Mouse (Mus musculus): ENCODE data around the gene Artn.

Artn gene

GRCm38 (mm10) chr4:117929391-117929881 lies at the start of gene Artn:
Gene Artn (minus strand): TSS chr4:117929763.
- DNase-seq (ENCODE audit: low spot score), result peak; percentile 49

DNA sequence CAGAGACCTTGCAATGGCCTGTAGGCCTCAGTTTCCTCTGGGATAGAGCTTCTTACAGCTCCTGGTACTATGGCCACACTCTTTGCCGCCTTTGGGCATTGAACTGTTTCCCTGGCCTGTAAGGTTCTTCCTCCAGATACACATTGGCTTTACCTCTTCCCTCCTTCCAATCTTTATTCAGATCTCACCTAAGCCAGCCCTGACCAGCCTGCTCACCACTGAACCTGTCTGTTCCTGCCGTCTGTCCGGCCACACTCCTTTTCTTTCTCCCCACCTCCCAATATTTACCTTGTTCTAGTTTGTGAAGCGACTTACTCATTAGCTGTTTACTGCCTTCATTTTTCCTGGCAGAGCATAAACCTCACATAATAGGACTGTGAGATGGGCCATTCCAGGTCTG lies 49.6 kb upstream of the Artn start:
- DNase-seq (ENCODE audit: low spot score), result no peak

DNA sequence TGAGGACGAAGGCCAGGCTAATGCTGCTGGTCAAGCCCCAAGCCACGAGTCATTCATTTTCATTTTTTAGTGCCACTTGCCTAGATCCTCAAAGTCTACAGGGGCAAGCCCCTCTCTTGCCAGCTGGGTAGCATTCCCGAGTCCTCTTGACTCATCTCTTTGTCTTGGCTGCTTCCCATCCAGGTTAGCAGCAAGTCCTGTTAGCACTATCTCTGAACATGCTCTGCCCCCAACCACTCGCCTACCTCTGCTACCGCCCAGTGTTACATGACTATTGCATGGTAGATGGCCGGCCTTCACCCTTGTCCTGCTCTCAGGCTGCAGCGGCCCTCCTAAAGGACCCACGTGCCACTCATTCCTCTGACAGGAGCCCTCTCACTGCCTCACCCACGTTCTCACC lies 48.7 kb upstream of the Artn start:
- no peak for DNase-seq (ENCODE audit: low spot score)

DNA sequence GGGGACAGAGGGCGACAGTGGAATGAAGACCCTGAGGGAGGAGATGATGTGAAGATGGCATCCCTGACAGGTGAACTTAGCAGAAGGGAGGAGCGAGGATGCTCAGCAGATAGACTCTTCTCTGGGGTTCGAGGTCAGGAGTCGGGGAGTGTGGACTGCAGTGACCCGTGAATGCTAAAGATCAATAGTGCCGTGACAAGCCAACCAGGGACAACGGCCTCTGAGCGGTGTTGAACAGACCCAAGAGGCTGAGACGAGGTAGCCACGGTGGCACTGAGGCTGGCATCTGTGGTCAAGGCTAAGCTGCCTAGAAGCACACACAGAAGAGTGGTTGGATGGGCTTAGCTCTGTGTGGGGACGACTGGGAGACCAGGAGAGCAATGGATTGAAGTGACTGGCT lies 48.3 kb upstream of the Artn start:
- no peak for DNase-seq (ENCODE audit: low spot score)

DNA sequence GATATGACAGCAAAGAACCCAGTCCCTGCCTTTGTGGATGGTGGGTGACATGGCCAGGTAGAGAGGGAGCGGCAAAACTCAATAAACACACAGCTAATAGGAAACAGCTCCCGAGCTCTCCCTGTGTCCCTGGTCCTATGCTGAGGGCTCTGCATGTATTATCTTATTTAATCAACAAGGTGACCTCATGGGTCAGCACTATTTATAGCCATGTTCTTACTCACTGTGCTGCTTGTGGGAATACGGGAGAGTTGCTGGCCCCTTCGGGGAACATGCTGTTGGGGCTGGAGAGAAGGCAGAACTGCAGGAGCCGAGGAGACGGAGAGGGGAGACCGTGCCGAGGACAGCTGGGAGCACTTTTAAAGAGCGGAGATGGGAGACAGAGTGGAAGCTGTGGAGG lies 47.8 kb upstream of the Artn start:
- DNase-seq (ENCODE audit: low spot score), result no peak

- DNase-seq (ENCODE audit: low spot score), result no peak
Observed at GRCm38 (mm10) chr4:117975820-117976219, 46.3 kb upstream of the Artn start.

DNA sequence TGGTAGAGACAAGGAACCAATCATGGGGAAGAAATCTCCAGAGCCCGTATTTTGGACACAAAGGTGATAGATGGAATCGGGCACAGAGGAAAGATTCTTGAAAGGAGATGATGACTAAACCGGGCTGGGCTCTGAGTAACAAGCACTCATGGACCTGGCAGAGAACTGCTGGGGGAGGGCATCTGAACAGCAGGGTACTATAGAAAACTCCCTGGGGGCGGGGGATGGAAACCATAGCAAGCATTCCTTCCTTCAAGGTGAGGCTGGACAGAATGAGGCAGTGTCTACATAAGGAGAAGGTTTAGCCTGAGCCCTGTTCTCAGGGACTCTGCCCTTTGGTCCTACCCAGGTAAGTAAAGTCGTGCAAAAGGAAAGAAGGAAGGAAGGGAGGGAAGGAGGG lies 45.2 kb upstream of the Artn start:
- no peak for DNase-seq (ENCODE audit: low spot score)

GRCm38 (mm10) chr4:117972999-117973398 lies 43.4 kb upstream of the Artn start:
- DNase-seq (ENCODE audit: low spot score), result no peak

- DNase-seq (ENCODE audit: low spot score), result no peak
Observed at GRCm38 (mm10) chr4:117964346-117965025, 34.9 kb upstream of the Artn start.

DNA sequence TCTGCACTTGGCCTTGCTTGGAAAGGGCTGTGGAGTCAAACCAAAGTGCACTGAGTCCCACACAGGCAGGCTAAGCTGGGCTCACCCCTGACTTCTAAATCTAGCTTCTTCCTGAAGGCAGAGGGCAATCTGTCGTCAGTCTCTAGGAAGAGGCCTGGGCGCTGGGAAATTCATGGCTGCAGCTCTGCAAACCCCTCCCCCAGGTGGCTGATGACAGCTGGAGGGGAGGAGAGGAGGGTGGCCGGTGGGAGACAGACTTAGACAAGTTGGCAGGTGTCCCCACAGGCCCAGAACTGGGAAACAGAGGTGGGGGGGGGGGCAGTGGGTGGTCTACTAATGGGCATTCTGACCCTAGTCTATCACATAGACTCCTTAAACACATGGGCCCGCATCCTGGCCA lies 27.9 kb upstream of the Artn start:
- DNase-seq (ENCODE audit: low spot score), result no peak

- DNase-seq (ENCODE audit: low spot score), result no peak
Observed at GRCm38 (mm10) chr4:117947493-117947892, 17.9 kb upstream of the Artn start.

DNA sequence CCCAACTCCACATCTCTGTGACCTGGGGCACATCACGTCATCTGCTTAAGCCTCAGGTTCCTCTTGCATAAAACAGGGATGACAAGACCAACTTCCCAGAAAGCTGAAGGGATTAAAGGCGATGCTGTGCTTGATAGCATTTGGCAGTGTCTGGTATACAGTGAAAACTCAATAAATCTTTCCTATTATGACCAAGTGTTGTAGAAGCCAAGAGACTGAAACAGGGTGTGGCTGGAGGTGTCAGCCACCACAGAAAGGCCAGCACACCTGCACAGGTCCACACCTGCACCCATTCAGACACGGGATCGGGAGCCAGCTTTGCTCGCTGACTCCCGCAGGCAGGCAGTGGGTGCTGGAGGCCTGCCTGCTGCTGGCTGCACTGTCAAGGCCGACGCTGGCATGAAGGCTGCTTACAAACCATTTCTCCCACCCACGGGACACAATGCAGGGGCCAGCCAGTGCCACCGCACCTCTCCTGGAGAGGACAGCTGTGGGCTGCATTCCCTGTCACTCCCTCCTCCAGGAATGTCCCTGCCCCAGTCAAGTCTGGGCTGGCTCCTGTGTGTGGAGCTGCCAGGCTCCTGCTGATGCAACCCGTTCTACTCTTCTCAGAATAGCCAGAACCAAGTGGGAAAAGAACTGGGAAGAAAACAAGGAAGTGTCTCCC lies 17.2 kb upstream of the Artn start:
- DNase-seq (ENCODE audit: low spot score), result peak; percentile 53

DNA sequence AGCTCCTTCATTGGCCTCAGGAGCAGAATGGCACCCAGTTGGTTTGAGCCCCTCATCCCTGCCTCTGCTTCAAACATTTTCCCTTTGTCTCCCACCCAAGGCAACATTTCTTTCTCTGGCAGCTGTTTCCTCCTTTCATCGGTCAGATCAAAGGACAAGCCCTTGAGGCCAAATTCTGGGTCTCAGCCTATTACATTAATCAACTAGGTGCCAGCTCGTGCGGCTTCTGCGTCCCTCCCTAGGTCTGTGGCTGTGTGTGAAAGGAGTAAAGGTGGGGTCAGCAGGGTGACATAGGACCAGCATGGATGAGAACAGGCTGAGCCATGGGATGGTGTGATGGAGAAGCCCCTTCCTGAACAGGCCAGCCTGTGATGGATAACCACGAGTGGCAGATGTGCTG lies 13.8 kb upstream of the Artn start:
- DNase-seq (ENCODE audit: low spot score), result no peak

- no peak for DNase-seq (ENCODE audit: low spot score)
Observed at GRCm38 (mm10) chr4:117936964-117937363, 7.4 kb upstream of the Artn start.

DNA sequence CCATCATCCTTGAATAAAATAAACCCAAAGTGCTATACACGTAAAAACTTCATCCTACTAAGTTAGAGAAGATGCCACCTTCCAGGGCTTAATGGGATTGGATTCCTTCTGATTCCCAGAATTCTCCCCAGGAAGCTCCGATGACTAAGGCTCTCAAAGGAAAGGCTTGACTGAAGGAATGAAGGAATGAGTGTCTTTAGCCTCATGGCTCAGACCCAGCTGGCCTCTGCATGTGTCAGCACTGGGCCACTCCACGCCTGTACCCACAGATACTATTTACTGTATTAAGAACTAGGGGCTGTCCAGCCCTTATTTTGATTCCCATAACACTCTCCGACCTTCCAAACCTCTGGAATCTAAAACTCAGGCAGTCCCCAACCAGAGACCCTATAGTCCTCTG lies 4.5 kb upstream of the Artn start:
- no peak for DNase-seq (ENCODE audit: low spot score)

GRCm38 (mm10) chr4:117933248-117933647 lies 3.7 kb upstream of the Artn start:
- DNase-seq (ENCODE audit: low spot score), result no peak

- peak; percentile 62 for DNase-seq (ENCODE audit: low spot score)
Observed at GRCm38 (mm10) chr4:117928699-117929241, 793 bp downstream of the Artn start.

DNA sequence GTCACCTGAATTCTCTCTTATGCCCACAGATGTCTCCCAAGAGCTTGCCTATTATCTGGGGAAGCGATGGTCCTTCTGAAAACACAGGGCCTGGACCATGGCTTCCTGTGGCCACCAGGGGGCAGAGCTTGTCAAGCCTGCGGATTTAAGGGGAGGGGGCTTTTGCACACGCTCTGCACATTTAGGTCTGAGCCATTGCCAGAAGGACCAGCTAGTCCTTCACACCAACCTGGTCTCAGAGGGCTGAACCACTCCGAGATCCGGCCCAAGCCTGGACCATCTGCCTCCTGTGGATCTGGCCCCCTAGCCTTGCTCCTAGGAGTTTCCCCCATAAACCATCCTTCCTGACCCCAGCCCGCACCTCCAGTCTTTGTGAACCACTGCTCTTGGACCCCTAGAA lies 1.3 kb downstream of the Artn start:
- DNase-seq (ENCODE audit: low spot score), result no peak

GRCm38 (mm10) chr4:117926545-117927482 lies 2.7 kb downstream of the Artn start:
- peak; percentile 45 for DNase-seq (ENCODE audit: low spot score)

DNA sequence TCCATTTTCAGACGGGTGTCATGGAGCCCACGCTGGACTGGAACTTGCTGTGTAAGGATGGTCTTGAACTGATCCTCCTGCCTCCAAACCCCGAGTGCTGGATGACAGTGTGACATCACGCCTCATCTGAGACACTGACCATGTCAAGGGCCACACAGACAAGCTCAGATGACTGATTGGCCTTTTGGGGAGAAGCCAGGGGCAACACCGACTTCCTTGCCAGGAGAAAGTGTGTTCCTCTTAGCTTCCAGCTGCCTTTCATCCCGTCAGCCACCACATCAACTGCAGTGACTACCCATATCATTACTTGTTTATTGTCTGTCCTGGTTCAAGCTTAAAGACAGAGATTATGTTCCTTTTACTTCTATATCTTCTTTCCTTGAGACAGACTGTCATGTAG lies 4.6 kb downstream of the Artn start:
- DNase-seq (ENCODE audit: low spot score), result no peak

GRCm38 (mm10) chr4:117923450-117923849 lies 6.1 kb downstream of the Artn start:
- DNase-seq (ENCODE audit: low spot score), result no peak

DNA sequence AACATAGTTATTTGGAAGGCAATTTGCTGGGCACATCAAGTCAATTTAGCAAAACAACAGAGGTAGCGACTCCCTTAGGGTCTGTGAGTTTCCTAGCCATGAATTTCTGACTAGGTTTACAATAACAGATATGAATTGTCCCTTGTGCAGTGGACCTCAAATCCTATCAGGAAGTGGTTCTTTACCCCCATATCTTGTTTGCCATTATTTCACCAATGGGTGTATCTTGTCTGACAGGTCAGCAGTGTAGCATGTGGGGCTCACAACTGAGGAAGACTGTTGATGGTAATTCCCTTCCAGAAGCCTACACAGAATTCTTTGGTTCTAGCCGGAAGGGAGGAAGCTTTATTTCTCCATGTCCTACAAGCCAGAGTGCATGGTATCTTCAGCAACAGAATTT lies 8.2 kb downstream of the Artn start:
- no peak for DNase-seq (ENCODE audit: low spot score)

Measured in ovary, postnatal 36 days (tissue).